Mouse (Mus musculus) adrenal gland, adult (tissue): ENCODE measurements around the gene Ehd1.

ENCODE experiments used
- DNase-seq, 2 experiments: peaks; one replicate each; pipeline ENCODE4 v3.0.0; 2022 to 2023; ENCODE audit warnings: low spot score in 1 of 2; ENCODE audit not compliant: inconsistent age in 2 of 2

Gene Ehd1

DNA sequence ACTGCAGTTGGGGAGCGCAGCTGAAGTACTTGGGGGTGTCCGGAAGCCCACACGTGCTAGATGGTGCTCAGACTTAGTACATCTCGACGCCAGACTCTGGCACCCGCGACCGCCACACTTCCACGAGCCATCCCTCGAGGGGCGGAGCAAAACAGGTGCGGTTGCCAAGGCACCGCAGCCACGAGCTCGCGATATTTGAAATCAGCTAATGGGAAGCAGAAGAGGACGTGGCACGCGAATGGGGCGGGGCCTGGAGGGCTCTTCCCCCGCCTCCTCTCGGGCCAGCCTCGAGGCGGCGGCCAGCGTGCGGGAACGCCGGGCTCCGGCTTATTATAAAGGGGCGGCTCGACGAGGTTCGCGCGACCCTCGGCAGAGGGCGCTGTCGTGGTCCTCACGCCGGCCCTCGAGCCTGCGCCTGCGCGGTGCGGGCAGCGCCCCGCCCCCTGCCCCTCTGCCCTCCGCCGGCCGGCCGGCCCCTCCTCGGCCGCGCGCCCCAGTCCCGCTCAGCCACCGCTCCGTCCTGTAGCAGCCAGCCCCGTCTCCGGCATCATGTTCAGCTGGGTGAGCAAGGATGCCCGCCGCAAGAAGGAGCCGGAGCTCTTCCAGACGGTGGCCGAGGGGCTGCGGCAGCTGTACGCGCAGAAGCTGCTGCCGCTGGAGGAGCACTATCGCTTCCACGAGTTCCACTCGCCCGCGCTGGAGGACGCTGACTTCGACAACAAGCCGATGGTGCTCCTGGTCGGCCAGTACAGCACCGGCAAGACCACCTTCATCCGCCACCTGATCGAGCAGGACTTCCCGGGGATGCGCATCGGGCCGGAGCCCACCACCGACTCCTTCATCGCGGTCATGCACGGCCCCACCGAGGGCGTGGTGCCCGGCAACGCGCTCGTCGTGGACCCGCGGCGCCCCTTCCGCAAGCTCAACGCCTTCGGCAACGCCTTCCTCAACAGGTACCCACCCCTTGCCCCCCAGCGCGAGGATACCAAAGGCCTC, at the start of gene Ehd1:
Gene Ehd1, plus strand, starts transcription at position 300 of the 996 bp plus-strand sequence.
- DNase-seq: peak; percentile 99

DNA sequence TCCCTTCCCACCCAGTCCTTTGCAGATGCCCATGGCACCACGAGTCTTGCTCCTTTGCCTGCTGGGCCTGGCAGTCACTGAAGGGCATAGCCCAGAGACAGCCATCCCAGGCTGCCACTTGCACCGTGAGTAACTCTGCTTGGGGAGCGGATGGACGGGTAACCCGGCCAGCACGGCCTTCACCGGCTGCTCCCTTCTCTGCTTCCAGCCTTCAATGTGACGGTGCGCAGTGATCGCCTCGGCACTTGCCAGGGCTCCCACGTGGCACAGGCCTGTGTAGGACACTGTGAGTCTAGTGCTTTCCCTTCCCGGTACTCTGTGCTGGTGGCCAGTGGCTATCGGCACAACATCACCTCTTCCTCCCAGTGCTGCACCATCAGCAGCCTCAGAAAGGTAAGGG, 49.8 kb upstream of the Ehd1 start:
- peak; percentile 77 to 88 for DNase-seq

DNA sequence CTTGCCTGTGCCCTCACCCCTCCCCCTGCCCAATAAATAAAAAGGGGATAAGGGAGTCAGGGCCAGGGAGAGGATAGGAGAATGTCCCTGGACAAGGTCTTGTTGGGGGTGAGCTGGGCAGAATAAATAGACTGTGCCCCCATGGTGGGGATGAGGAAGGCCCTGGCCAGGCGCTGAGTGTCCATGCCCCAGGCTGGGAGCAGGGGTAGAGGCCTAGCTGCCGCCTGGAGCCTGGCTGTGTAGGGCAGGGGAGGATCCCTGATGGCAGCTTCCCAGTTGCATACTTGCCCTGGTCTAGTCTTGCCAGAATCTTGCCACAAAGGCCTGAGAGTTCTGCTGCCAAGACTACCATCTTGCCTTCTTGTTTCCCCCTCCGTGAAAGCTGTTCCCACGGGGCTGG, 48.7 kb upstream of the Ehd1 start:
- peak in 1 of 2 experiments; percentile 58 for DNase-seq

DNA sequence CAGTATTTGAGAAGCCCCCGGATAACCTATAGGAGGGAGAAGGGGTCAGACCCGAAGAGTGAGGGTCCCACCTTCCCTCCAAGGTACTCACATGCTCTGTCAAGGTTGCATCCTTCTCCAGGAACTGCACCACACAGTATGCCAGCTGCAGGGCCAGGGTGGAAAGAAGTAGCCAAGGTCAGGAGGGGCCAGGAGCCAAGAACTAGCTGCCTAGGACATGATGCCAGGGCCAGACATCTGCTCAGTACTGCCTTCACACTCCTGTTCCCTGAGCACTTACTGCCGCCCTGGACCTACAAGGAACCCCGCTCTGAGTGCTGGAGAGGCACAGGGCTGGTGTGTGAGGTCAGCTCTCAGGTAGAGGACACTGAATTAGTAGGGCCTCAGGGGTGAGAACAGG, 46.1 kb upstream of the Ehd1 start:
- peak; percentile 90 to 94 for DNase-seq

DNA sequence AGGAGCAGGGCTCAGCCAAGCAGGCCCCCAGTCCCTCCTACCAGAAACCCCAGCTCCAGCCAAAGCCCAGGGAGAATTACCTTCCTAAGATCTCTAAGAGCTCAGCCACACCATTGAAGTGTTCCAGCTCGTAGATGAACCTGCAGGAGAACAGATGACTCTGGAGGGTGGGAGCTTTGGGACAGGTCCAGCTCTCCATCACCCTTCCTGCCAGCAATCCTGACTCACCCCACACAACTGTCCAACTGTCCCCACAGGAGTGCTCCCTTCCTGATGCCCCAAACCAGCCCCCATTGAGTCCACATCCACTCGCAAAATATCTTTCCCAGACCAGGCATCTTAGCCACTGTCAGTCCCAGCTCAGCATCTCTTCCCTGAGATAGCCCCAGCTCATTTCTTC, 45.5 kb upstream of the Ehd1 start:
- DNase-seq: peak; percentile 73 to 81

DNA sequence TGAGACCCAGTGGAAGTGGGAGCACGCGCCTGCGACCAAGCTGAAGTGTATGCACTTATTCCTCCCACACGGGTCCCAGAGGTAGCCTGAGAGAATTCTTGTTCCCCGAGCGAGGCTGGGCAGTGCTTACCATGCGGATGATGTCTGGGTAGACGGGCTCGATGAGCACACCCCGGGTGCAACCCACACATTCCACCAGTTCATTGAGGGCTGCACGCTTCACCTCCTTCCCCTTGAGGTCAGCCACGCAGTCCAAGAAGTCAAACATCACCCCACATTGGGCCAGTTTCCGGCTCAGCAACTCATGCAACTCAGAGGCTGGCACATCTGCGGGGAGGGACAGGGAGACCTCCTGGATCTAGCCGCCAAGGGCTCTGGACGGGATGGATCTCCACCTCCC, 42.9 kb upstream of the Ehd1 start:
- no peak for DNase-seq

DNA sequence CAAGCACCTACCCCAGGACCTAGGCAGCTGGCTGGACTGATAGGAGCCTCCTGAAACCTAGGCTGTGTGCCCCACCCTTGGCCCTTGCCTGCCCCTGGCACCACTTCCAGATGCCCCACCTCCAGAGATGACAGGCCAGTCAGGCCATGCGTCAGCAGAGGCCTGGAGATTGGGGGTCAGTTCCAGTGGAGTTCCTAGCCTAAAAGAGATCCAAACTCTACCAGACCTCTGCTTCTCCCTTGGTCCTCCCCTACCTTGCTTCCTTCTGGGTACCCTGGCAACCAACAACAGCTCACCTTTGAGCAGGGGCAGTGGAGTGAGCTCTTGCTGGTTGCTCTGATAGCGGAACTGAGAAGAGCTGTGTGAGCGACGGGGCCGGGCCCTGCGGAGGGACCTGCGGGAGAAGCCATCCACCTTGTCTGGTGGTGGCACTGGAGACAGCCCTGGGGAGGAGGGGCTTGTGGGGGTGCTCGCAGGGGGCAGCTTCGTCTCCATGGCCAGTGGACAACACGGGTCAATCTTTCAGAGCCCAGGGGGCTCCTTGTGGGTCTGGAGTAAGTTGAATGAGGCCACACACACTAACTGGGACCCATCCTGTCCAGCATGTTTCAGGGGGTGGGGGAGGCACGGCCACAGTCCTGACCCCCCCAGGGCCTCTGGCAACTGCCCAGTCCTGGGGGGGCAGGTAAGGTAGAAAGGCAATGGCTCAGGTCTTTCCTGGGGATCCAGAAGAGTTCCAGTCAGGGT, 42.0 kb upstream of the Ehd1 start:
- peak; percentile 81 to 88 for DNase-seq

DNA sequence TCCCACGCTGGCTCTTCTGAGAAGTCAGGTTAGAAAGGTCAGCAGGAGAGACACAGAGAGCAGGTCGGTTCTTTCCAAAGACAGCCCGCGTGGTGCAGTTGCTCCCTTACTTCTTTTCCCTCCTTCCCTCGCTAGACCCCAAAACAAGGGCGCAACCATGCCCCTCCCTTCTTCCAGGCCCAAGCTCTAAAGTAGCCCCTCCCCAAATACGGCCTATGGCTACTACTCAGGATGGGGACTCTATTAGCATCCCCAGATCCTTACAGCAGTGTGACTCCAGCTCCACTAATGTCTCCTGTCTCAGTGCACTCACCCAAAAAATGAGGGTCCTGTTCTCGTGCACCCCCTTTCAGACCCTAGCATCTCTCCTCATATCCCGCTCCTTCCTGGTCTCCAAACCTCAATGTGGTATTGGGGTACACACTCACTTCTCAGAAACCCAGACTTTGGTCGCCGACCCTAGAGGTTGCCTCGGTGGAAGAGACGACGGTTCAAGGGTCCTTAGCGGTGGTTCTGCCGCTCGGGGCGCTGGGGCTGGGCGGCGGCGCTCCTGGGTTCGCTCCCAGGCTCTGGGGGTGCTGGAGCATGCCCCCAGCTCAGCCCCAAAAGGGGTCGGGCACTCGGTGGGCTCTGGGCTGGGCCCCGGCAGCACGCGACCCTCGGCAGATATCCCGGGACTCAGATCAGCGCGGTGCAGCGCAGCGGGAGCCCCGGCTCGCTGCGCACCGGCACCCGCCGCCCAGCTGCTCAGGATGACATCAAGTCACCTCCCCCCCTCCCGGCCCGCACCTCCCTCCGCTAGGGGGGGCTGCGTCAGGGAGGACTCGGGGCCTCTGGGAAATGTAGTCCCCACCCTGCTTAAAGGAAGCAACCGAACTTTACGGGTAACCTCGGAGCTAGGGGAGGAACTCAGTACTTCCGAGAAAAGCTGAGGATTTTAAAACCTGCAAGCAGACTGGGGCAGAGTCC, 41.2 kb upstream of the Ehd1 start, which contains the start of gene Ppp2r5b:
Gene Ppp2r5b, minus strand, starts transcription at position 789 of the 969 bp plus-strand sequence.
- peak; percentile 97 to 99 for DNase-seq

DNA sequence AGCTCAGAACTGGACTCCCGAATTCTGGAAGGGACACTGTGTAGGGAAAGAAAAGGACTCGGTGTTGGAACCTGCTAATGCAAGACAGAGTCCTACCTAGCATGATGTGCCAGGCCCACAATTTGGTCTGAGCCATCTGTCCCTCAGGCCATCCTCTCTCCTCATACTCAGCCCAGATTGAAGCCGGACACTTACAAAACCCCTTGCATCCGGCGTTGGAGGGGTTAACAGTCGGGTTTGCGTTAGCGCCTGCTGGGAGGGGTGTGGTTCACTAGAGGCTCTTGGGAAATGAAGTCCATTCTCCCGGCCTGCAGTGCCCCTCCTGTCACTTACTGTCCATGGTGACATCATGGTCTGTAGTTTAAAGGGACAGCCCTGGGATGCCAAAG, 40.5 kb upstream of the Ehd1 start:
- peak; percentile 93 to 97 for DNase-seq

DNA sequence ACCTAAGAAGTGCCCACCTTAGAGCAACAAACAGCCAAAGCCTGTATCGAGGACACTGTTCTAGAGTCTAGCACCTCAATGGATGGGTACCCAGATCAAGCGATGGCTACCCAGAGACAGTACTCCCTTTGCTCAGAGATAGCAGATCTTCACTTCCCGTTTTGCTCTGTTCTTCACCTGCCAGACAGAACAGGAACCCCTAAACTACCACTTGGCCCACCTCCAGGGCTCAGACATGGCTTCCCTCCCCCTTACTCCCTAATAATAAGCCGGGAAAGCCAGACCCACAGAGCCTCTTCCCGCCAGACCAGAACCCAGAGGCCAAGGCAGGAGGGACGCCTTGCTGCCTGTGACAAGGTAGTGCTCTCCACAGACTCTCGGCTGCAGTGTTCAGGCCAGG, 39.7 kb upstream of the Ehd1 start:
- DNase-seq: peak in 1 of 2 experiments; percentile 60

DNA sequence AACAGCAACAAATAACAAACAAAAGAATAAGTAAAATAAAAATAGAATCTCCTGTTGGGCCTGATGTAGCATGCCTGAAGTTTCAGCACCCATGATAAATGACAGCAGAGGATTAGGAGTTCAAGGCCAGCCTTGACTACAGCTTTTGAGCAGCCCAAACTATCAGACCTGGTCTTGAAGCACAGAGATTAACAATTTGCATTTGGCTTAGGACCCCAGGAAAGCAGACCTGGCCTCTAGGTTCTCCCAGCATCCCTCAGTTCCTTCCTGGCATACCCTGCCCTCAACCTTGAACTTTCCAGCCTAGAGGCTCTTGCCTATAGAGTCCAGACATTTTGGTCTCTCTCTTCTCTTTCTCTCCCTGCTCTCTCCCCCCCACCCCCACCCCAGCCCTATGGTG, 37.8 kb upstream of the Ehd1 start:
- DNase-seq: no peak

DNA sequence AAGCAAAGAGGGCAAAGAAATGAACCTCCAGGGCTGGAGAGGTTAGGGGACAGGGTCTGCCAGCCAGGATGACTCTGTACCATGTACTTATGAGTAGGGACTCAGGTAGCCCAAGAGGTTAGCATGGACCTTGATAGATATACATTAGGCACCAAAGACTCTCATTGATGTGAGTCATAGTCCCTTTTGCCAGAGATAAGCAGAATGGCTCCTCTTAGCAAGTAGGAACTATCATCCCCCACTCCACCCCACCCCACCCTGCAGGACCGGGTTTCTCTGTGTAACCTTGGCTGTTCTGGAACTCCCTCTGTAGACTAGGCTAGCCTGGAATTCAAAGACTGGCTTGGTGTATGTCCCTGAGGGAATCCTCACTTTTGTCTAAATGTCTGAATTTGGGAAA, 36.4 kb upstream of the Ehd1 start:
- no peak for DNase-seq

DNA sequence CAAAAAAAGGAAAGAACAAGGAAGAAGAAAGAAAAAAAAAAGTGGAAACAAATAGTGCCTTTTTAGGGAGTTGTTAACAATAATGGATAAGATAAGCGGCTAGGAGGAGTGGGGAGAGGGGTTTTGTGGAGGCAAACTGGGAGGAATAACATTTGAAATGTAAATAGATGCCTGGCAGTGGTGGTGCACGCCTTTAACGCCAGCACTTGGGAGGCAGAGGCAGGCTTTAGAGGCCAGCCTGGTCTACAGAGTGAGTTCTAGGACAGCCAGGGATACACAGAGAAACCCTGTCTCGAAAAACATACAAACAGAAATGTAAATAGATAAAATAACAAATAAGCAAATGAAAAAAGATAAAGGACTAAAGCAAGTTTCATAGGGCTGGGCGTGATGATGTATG, 35.8 kb upstream of the Ehd1 start:
- no peak for DNase-seq

DNA sequence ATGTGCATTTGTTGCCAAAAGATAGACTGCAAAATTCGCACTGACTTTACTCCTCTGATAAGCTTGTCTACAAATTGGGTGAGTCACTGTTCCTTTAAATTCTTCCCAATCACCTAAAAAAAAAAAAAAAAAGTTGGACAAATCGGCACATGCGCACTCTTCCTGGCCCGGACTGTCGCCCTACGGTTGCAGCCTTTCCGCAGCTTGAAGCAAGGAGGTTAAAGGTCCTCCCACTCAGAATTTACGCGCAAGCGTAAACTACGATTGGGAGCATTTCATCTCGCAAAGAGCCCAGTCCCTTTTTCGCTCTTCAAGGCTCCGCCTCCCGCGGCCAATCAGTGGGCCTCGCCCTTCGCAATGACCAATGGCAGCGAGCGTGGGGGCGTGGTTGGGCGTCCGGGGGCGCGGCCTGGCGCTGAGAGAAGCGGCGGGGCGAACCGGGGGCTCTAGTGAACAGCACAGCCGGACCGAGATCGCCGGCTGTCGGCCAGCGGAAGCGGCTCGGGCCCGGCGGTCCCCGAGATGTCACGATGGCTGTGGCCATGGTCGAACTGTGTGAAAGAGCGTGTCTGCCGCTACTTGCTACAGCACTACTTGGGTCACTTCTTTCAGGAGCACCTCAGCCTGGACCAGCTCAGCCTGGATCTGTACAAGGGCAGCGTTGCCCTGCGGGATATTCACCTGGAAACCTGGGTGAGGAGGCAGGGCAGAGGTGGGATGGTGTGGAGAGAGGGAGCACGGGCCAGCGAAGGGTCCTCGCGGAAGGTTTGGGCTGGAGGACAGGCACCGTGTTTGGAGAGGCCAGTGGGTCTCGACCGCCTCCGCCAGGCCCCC, 35.0 kb upstream of the Ehd1 start, which contains the start of gene Atg2a:
Gene Atg2a, plus strand, starts transcription at position 395 of the 834 bp plus-strand sequence.
- DNase-seq: peak; percentile 99

DNA sequence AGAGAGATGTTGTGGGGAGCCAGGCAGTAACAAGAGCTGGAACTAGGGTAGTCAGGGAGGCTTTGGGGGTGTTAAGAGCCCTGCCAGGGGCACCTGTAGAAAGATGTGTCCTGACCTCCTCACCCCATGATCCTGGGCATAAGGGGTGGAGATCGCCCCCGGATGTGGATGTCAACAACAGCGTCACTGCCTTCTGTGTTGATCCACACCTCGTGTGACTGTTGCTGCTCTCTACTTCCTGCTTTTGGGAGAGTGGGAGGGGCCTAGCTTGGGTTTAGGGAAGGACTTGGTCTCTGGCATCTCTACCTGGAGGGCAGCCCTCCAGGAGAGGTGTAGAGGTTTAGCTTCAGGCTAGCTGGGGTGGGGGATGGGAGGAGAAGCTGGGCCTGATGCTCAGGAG, 34.2 kb upstream of the Ehd1 start:
- DNase-seq: peak; percentile 71 to 83

DNA sequence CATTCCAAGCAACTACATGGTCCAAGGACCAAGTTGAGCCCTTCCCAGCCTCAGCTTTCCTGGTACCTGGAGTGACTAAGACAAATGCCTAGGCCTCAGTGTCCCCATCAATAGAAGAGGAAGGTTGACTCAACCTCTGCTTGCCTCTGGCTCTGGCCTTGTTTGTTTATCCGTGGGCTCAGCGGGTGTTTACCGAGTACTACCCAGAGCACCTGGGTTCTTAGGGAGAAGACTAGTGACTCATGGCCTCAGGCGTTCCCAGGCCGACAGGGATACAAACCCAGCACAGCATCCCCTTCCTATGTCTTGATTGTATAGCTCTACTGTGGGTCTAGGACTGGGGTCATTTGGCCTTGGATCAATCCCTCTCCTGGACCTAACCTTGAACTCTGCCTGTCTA, 33.3 kb upstream of the Ehd1 start:
- no peak for DNase-seq

DNA sequence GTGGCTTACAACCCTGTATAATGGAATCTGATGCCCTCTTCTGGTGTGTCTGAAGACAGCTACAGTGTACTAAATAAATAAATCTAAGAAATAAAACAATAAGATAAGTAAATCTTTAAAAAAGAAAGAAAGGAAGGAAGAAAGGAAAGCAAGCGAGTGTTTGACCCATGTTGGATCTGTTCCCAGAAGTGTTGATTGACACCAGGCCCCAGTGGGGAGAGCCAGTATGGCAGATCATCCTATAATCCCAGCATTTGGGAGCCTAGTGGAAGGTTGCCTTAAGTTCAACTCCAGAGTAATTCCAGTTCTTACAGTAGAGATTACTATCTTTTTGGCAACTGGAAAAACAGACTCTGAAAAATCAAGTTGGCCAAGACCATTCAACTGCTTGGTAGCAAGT, 30.7 kb upstream of the Ehd1 start:
- no peak for DNase-seq

DNA sequence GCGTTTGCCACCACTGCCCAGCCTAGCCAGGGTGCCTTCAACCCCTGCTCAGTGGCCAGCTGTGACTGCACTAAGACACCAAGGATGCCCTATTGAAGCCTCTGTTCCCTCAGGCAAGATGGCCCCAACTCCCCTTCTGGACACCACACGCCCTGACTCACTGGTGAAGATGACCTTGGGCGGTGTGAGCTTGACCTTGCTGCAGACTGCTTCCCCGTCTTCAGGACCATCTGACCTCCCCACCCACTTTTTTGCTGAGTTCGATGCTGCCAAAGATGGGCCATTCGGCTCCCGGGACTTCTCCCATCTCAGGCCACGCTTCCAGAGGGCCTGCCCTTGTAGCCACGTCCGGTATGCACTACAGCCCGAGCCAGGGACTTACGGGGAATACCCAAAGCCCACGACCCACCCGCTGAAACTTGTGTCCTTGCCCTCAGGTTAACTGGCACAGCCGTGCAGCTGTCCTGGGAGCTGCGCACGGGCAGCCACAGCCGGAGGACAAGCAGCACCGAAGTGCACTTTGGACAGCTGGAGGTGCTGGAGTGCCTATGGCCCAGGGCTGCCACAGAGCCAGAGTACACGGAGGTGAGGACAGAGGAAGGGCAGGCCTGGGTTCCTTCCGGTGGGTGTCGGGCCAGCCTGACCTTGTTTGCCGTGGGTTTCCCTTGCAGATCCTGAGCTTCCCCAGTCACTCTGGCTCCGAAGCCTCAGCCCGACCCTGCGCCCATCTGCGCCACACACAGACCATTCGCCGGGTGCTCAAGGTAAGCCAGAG, 28.8 kb upstream of the Ehd1 start:
- peak; percentile 72 to 75 for DNase-seq

DNA sequence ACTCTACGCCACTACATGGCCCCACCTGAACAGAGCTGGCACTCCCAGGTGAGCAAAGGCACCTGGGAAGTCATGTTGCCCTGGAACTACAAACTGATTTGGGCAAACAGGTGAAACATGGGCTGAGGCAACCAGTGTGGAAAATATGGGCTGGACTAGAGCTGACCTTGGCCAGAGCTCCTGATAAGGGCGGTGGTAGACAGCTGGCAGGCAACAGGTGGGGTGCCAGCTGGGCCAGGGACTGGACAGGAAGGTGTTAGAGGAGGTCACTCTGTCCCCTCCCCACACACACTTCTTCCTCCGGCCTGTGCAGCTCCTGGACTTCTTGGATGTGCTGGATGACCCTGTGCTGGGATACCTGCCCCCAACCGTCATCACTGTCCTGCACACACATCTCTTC, 23.5 kb upstream of the Ehd1 start:
- DNase-seq: no peak
